Mouse (Mus musculus): ENCODE data around the gene B3galt4.
"Not testable (repeated sequence)": the region's sequence is repeated elsewhere in the genome, so short reads cannot be mapped to it uniquely, and the experiment has no call there.

B3galt4 gene

GRCm38 (mm10) chr17:33951021-33951946, at the start of gene B3galt4:
TSS of gene B3galt4 (minus strand) at chr17:33951488.
- DNase-seq (ENCODE audit: low read depth), result peak; percentile 84

GRCm38 (mm10) chr17:34000796-34001195, 49.5 kb upstream of the B3galt4 start:
- DNase-seq (ENCODE audit: low read depth), result not testable (repeated sequence)

- peak; percentile 92 for DNase-seq (ENCODE audit: low read depth)
Measured at GRCm38 (mm10) chr17:34000150-34000537, 48.9 kb upstream of the B3galt4 start, which contains the start of gene H2-K1. TSS of gene H2-K1 (minus strand) at chr17:34000347.

DNA sequence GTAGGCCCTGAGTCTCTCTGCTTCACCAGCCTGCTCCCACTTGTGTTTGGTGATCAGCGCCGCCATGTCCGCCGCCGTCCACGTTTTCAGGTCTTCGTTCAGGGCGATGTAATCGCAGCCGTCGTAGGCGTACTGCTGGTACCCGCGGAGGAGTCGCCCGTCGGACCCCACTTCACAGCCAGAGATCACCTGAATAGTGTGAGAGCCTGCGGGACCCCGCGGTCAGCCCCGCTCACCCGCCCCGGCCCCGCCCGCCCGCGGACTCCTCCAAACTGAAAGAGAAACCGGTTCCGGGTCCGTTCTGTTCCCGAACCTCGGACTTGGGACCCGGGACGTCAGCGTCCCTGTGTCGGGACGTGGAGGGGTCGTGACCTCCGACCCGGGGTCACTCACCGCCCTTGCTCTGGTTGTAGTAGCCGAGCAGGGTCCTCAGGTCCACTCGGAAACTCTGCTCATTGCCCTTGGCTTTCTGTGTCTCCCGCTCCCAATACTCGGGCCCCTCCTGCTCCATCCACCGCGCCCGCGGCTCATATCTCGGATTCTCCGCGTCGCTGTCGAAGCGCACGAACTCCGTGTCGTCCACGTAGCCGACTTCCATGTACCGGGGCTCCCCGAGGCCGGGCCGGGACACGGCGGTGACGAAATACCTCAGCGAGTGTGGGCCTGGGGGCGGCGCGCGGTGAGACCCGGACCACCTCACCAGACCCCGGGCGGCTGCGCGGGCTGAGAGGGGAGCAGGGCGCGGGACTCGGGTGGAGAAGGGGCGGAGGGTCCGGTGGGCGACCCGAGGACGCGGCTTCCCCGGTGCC, 48.3 kb upstream of the B3galt4 start:
- no peak for DNase-seq (ENCODE audit: low read depth)

DNA sequence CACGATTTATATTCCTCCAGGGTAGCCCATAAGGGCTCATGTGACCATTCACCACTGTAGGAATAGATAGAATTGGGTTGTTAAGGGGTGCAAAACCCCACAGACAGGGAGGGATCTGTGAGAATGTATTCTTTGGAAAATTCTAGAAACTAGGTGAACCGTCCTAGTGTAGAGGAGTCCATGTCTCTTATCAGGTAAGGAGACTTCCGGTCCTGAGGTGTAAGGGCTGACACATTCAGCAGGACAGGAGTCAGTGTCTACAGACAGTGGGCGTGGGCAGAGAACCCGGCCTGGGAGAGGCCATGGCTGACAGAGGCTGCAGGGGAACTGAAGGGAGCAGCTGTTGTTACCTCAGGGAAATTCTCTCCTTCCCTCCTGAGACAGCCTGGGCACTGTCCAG, 47.4 kb upstream of the B3galt4 start:
- not testable (repeated sequence) for DNase-seq (ENCODE audit: low read depth)

DNA sequence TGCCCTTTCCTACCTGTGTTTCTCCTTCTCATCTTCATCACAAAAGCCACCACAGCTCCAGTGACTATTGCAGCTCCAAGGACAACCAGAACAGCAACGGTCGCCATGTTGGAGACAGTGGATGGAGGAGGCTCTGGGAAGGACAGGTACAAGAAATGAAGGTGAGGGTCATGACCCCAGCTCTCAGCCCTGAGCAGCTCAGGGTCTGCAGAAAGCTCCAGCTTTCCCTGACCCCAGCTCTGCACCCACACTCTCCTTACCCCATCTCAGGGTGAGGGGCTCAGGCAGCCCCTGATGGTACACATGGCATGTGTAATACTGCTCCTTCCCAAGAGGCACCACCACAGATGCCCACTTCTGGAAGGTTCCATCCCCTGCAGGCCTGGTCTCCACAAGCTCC, 45.7 kb upstream of the B3galt4 start:
- not testable (repeated sequence) for DNase-seq (ENCODE audit: low read depth)

GRCm38 (mm10) chr17:33995651-33996050, 44.4 kb upstream of the B3galt4 start:
- no peak for DNase-seq (ENCODE audit: low read depth)

DNA sequence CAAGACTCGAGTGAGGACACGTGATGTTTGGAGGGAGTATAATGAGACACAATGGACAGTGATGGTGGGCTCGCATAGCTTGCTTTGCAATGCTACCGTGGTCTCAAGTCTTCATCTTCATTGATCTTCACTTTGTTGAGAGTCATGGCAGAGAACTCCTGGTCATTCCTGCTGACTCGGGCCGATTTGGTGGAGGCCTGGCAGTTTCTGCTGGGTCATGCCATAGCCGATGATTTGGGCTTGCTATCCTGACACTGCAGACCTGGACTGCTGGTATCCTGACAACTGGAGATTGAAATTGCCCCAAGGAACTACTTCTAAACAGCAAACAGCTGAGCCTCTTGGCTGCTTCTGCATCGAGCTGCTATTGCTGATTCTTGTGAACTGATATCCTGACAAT, 43.7 kb upstream of the B3galt4 start:
- no peak for DNase-seq (ENCODE audit: low read depth)

GRCm38 (mm10) chr17:33991788-33992664, 40.7 kb upstream of the B3galt4 start:
- DNase-seq (ENCODE audit: low read depth), result peak; percentile 69

DNA sequence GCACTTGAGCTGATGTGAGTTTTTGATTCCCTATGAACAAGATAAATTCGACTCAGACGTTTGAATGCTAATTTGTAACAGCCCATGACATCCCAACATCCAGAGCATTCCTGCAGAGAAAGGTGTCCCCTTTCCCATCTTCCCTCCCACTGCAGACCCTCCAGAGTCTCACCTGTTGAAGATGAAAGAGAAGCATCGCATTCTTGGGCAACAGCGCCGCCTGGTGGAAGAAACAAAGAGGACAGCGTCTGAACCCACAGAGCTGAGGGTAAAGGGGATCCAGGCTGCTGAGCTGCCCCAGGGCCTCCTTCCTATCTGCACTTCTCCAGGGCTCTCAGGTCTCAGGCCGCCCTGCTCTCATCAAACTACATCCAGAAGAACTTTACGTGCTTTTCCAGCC, 30.8 kb upstream of the B3galt4 start:
- not testable (repeated sequence) for DNase-seq (ENCODE audit: low read depth)

GRCm38 (mm10) chr17:33981192-33981909, 30.1 kb upstream of the B3galt4 start:
- DNase-seq (ENCODE audit: low read depth), result not testable (repeated sequence)

- no peak for DNase-seq (ENCODE audit: low read depth)
Measured at GRCm38 (mm10) chr17:33980181-33981035, 29.1 kb upstream of the B3galt4 start.

- DNase-seq (ENCODE audit: low read depth), result no peak
Measured at GRCm38 (mm10) chr17:33979512-33980050, 28.3 kb upstream of the B3galt4 start.

- DNase-seq (ENCODE audit: low read depth), result peak; percentile 70
Measured at GRCm38 (mm10) chr17:33978631-33979031, 27.3 kb upstream of the B3galt4 start.

- DNase-seq (ENCODE audit: low read depth), result no peak
Measured at GRCm38 (mm10) chr17:33977861-33978557, 26.7 kb upstream of the B3galt4 start.

GRCm38 (mm10) chr17:33973572-33973971, 22.3 kb upstream of the B3galt4 start:
- no peak for DNase-seq (ENCODE audit: low read depth)

- no peak for DNase-seq (ENCODE audit: low read depth)
Measured at GRCm38 (mm10) chr17:33972691-33973090, 21.4 kb upstream of the B3galt4 start.

- no peak for DNase-seq (ENCODE audit: low read depth)
Measured at GRCm38 (mm10) chr17:33969394-33969793, 18.1 kb upstream of the B3galt4 start.

- no peak for DNase-seq (ENCODE audit: low read depth)
Measured at GRCm38 (mm10) chr17:33968927-33969326, 17.6 kb upstream of the B3galt4 start.
